Mouse (Mus musculus) liver, embryonic 11.5 days (tissue): ENCODE measurements at regions not wholly inside any gene's neighbourhood (a gene's known extent, or its start where the extent isn't known, plus 50 kb on each side); places are given as distances from the start of the nearest gene placed in this dataset.

Experiments
- ATAC-seq: fragments of 200-750 bp; cut with Nextera tagmentation; replicated peaks from 2 replicates; pipeline ENCODE4 v1.8.0; 2017; ENCODE audit warnings: moderate number of reproducible peaks, mild to moderate bottlenecking, moderate TSS enrichment, moderate library complexity; ENCODE audit not compliant: low FRiP score
- DNase-seq: peaks from one replicate; pipeline ENCODE4 v3.0.0-alpha.2; 2017; ENCODE audit warnings: low spot score
- H3K27ac ChIP-seq: fragments of 300-500 bp; sonication (generic); 2 replicates; pipeline ENCODE4 v1.5.1; 2014; ENCODE audit warnings: mild to moderate bottlenecking, low read depth, low read length, control low read depth
- H3K27me3 ChIP-seq: fragments of 300-500 bp; sonication (generic); replicated peaks from 2 replicates; pipeline ENCODE4 v1.6.1; 2014; ENCODE audit warnings: low read length, mixed read lengths; ENCODE audit not compliant: control insufficient read depth, insufficient read depth
- H3K36me3 ChIP-seq: fragments of 300-500 bp; sonication (generic); 2 replicates; pipeline ENCODE4 v1.6.1; 2014; ENCODE audit warnings: mild to moderate bottlenecking, low read length, moderate library complexity, mixed read lengths; ENCODE audit not compliant: control insufficient read depth, insufficient read depth
- H3K4me1 ChIP-seq: fragments of 300-500 bp; sonication (generic); replicated peaks from 2 replicates; pipeline ENCODE4 v1.6.1; 2014; ENCODE audit warnings: low read length, mixed read lengths; ENCODE audit not compliant: control insufficient read depth, insufficient read depth
- H3K4me2 ChIP-seq: fragments of 300-500 bp; sonication (generic); 2 replicates; pipeline ENCODE4 v1.6.1; 2014; ENCODE audit warnings: mild to moderate bottlenecking, control low read depth, moderate library complexity
- H3K4me3 ChIP-seq: fragments of 300-500 bp; sonication (generic); 2 replicates; pipeline ENCODE4 v1.5.1; 2014; ENCODE audit warnings: low read depth, low read length, control low read depth
- H3K9ac ChIP-seq: fragments of 300-500 bp; sonication (generic); 2 replicates; pipeline ENCODE4 v1.6.1; 2014; ENCODE audit warnings: low read depth, low read length, control low read depth
- H3K9me3 ChIP-seq: fragments of 300-500 bp; sonication (generic); 2 replicates; pipeline ENCODE4 v1.6.1; 2016; ENCODE audit warnings: low read length, inconsistent platforms, mixed read lengths; ENCODE audit not compliant: control insufficient read depth
- WGBS: fragments of 180-500 bp; shearing (Covaris S2); extraction: QIAGEN DNeasy Blood & Tissue Kit; methylation state at CpG from one replicate; pipeline ENCODE4 v1.1.7; 2014; 5-methylcytosine and 5-hydroxymethylcytosine counted together

DNA sequence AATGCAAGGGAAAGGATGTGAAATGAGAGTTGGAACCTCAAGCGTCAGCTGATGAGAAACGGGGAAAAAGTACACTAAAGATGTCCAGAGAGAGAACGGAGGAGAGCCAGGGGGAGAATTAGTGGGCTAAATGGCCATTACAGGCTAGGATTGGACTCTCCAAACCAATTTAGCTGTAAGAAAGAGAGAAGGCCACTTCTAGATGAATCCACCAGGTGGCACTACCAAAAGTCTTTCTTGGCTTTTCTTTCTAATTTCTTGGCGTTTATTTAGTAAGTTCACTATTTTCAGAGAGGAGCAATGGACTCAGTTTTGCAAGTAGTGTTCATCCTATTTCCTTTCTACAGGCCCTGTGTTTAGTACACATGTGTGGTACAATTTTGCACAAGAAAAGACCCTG, 97.6 kb downstream of the Arrdc4 start:
- 68% methylated on average over 4 of the region's 4 CpGs for WGBS
- ATAC-seq (no peak), DNase-seq (no peak)
- no peaks in the 10 kb centered on the region for H3K36me3 ChIP-seq
- no peaks in the 10 kb centered on the region for H3K4me1 ChIP-seq
- no peak overlapping the region for H3K4me3 ChIP-seq
- no peak overlapping the region for H3K27ac ChIP-seq
- H3K27me3 ChIP-seq = no peaks in the 10 kb centered on the region
- no peak overlapping the region for H3K4me2 ChIP-seq
- H3K9me3 ChIP-seq = no peaks in the 10 kb centered on the region
- H3K9ac ChIP-seq = no peak overlapping the region

DNA sequence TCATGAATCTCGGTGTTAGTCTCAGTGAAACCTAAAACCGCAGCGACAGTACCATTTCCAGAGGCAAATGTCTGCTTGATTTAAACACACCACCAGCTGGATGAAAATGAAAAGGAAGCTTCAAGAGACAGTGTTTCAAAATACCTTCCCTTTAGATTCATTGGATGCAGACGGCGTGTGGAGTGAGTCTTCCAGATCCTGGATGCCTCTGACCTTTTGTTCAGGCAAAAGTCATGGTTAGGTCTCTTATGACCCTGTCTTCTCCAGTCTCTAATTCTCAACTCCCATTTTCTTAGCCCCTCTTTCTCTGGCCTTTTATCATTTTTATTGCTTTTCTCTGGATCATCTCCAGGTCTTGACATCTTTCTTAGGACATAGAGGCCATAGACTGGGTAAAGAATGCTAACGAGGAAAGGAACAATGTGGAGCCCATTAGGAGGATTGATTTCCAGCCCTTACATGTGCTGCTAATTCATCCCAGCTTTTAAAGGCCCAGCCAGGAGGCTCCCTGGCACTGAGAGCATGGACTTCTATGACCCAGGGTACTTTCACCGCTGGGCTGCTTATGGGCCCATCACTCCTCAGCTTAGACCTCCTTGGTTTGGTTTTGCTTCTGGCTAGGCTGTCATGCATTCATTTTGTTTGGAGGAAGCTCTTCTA, 111.4 kb downstream of the Arrdc4 start:
- Histone ChIP-seq H3K4me3 (no peak overlapping the region), H3K9me3 (no peaks in the 10 kb centered on the region), H3K4me1 (no peaks in the 10 kb centered on the region), H3K9ac (no peak overlapping the region), H3K27ac (no peak overlapping the region), H3K27me3 (no peaks in the 10 kb centered on the region), H3K36me3 (no peaks in the 10 kb centered on the region), H3K4me2 (no peak overlapping the region)
- ATAC-seq (no peak), DNase-seq (no peak)
- 75% methylated on average over 7 of the region's 7 CpGs for WGBS

DNA sequence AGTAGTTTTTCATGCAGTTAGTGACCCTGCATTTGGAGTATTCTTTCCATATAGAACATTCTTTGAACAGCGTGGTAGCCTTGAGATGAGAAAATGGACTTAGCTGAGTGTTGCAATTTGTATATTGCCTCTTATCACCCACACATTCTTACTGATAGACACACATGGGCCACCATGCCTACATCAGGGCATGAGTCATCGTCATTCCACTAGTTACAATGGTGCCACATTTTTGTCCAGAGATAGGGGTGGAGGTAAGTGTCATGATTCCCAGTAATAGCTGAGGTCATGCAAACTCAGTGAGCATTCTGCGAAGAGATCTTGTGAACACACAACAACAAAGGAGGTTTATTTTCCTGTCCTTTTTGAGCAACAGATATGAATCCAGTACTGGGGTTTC, 128.0 kb downstream of the Arrdc4 start:
- ATAC-seq = no peak
- Histone ChIP-seq H3K4me1 (no peaks in the 10 kb centered on the region), H3K4me3 (no peak overlapping the region), H3K27ac (no peak overlapping the region), H3K9me3 (no peaks in the 10 kb centered on the region), H3K36me3 (no peaks in the 10 kb centered on the region), H3K9ac (no peak overlapping the region), H3K4me2 (no peak overlapping the region), H3K27me3 (no peaks in the 10 kb centered on the region)
- 77% methylated on average over 3 of the region's 3 CpGs for WGBS
- DNase-seq = no peak

GRCm38 (mm10) chr7:68610499-68610898, 138.5 kb downstream of the Arrdc4 start:
- no peak overlapping the region for H3K27ac ChIP-seq
- DNase-seq (no peak), ATAC-seq (no peak)

DNA sequence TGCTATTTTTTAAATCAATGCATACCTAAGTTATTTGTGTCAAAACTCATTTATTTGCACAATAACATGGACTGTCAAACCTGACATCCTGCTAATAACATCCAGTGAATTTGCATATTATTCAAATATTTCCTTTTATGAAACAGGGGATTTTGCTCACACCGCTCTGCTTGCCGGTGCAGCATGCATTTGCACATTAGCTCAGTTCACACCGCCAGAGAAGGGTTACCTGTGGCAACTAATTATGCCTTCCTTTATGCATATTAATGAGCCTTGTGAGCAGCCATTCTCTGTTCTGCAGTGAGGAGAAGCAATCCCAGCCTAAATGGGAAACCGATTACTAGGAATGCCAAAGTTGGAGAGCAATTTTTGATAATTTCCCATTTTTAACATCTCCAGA, 141.9 kb downstream of the Arrdc4 start:
- H3K4me1 ChIP-seq = no peaks in the 10 kb centered on the region
- no peak overlapping the region for H3K9ac ChIP-seq
- no peaks in the 10 kb centered on the region for H3K9me3 ChIP-seq
- no peak overlapping the region for H3K27ac ChIP-seq
- DNase-seq (no peak), ATAC-seq (no peak)
- H3K27me3 ChIP-seq = no peaks in the 10 kb centered on the region
- 80% methylated on average over 4 of the region's 4 CpGs for WGBS
- H3K36me3 ChIP-seq = no peaks in the 10 kb centered on the region
- no peak overlapping the region for H3K4me3 ChIP-seq
- no peak overlapping the region for H3K4me2 ChIP-seq

More at GRCm38 (mm10) chr7:68610499-68610898, 138.5 kb downstream of the Arrdc4 start:
- H3K9me3 ChIP-seq = no peaks in the 10 kb centered on the region
- H3K4me2 ChIP-seq = no peak overlapping the region
- WGBS = 78% methylated on average over 4 of the region's 4 CpGs
- H3K4me3 ChIP-seq = no peak overlapping the region
- H3K36me3 ChIP-seq = no peaks in the 10 kb centered on the region
- no peaks in the 10 kb centered on the region for H3K4me1 ChIP-seq
- H3K9ac ChIP-seq = no peak overlapping the region
- H3K27me3 ChIP-seq = no peaks in the 10 kb centered on the region

DNA sequence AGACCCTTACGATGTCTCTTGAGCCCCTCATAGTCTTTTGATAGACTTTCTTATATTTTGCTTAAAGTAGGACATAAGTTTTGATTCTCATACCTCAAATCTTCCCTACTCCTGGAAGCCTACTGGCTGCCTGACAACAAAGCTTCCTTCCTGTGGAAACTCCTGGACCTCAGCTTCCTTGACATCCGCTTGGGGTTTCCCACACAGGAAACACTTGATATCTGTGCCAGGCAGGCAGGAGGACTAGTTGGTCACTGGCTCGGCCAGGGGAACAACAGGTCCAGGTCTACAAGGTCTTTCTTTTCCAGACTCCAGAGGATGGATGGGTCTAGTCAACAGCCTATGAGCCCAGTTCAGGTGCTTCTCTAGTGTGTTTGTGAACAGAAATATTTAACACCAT, 142.8 kb downstream of the Arrdc4 start:
- no peaks in the 10 kb centered on the region for H3K9me3 ChIP-seq
- 48% methylated on average over 3 of the region's 3 CpGs for WGBS
- ATAC-seq (no peak), DNase-seq (no peak)
- H3K27me3 ChIP-seq = no peaks in the 10 kb centered on the region
- no peak overlapping the region for H3K9ac ChIP-seq
- no peaks in the 10 kb centered on the region for H3K36me3 ChIP-seq
- no peak overlapping the region for H3K27ac ChIP-seq
- H3K4me1 ChIP-seq = no peaks in the 10 kb centered on the region
- H3K4me3 ChIP-seq = no peak overlapping the region
- no peak overlapping the region for H3K4me2 ChIP-seq

GRCm38 (mm10) chr7:68603711-68604110, 145.3 kb downstream of the Arrdc4 start:
- Histone ChIP-seq H3K27me3 (no peaks in the 10 kb centered on the region), H3K4me3 (no peak overlapping the region), H3K36me3 (no peaks in the 10 kb centered on the region), H3K4me1 (no peaks in the 10 kb centered on the region), H3K27ac (no peak overlapping the region), H3K9me3 (no peaks in the 10 kb centered on the region), H3K9ac (no peak overlapping the region), H3K4me2 (no peak overlapping the region)
- DNase-seq (no peak), ATAC-seq (no peak)
- WGBS = 82% methylated on average over 2 of the region's 2 CpGs

DNA sequence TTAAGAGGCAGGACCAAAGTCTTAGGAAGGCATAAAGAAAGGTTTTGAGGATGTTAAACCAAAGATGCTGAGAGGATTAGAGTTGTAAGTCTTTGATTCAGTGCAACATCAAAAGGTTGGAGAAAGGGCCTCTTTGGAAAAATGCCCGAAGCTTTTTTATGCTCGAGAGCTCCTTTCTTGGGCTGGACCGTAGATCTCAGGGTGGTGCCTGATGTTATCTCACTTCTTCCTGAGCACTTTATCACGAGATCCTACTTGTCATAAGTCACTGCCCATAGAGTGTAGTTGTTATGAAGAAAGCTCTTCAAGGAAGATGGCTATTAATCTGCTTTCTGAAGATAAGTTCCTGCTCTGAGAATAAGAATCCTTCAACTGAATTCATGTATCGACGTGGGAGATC, 147.0 kb downstream of the Arrdc4 start:
- Histone ChIP-seq H3K9ac (no peak overlapping the region), H3K36me3 (no peaks in the 10 kb centered on the region), H3K4me3 (no peak overlapping the region), H3K4me1 (no peaks in the 10 kb centered on the region), H3K27ac (no peak overlapping the region), H3K4me2 (no peak overlapping the region), H3K27me3 (no peaks in the 10 kb centered on the region), H3K9me3 (no peaks in the 10 kb centered on the region)
- DNase-seq (no peak), ATAC-seq (no peak)
- 72% methylated on average over 6 of the region's 6 CpGs for WGBS

GRCm38 (mm10) chr7:68594017-68594386, 155.0 kb downstream of the Arrdc4 start:
- Histone ChIP-seq H3K27me3 (no peaks in the 10 kb centered on the region), H3K4me1 (no peaks in the 10 kb centered on the region), H3K36me3 (no peaks in the 10 kb centered on the region), H3K4me2 (no peak overlapping the region), H3K4me3 (no peak overlapping the region), H3K9me3 (no peaks in the 10 kb centered on the region), H3K9ac (no peak overlapping the region), H3K27ac (no peak overlapping the region)
- DNase-seq (no peak), ATAC-seq (no peak)
- 61% methylated on average over 4 of the region's 4 CpGs for WGBS
